Mouse (Mus musculus) olfactory bulb, adult 2 months (tissue): ENCODE data around the gene Myo1b.

ENCODE experiments used
- CTCF ChIP-seq: fragments of 200-500 bp; IDR thresholded peaks from 2 replicates; pipeline ENCODE4 v1.5.1; 2012; ENCODE audit warnings: low read depth, mild to moderate bottlenecking, low read length, moderate library complexity; ENCODE audit not compliant: insufficient read depth
- POLR2A ChIP-seq: fragments of 200-500 bp; IDR thresholded peaks from 2 replicates; pipeline ENCODE4 v1.6.1; 2012; ENCODE audit warnings: mild to moderate bottlenecking, low read depth, low read length, moderate library complexity; ENCODE audit not compliant: insufficient read depth

DNA sequence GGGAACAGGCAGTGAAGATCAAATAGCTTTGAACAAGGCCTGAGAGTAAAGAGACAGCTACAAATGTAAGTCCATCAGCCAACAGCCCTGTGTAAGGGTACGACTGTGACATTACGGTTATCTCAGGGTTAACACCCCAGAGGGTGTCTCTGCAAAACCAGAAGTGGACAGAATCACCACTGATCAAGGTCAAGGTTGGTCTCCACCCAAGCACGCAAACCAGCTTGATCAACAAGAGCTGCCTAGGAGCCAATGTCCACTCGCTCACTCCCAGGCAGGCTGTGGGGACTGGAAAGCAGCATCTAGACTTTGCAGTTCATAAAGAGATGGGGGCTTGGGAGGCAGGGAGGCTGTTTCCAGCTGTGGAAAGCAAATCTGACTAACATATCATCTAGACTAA lies 23.9 kb downstream of the Myo1b start:
- TF ChIP-seq CTCF (no peak), POLR2A (no peak)
